Mouse (Mus musculus) spleen, postnatal 36 days (tissue): ENCODE results near the gene Akap7.
A peak's percentile ranks its signal among the peaks of the same experiment; 100 is the strongest.

Experiments
- DNase-seq, 2 experiments: peaks; one replicate each; pipeline ENCODE4 v3.0.0; 2022; ENCODE audit warnings: low spot score in 2 of 2, mixed read lengths in 1 of 2

Gene Akap7

DNA sequence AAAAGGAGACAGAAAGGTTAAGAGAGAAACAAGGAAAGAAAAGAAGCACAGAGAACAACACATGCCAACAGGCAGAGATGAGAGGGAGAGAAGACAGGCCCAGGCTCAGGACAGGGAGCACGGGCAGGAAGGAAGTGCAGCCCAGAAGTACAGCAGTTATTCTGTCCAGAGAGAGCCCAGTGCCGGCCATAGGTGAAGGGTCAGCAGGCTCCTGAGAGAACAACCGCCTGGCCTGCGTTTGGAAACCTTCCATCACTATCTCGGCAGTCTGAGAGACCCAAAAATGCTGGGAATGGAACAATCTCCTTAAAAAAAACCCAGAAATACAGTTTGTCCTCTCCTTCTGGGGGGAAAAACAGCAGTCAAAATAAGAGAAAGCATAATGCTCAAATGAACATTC lies 50.2 kb downstream of the Akap7 start:
- no peak for DNase-seq

GRCm38 (mm10) chr10:25253474-25253873 lies 54.2 kb downstream of the Akap7 start:
- DNase-seq, result peak in 1 of 2 experiments; percentile 15

DNA sequence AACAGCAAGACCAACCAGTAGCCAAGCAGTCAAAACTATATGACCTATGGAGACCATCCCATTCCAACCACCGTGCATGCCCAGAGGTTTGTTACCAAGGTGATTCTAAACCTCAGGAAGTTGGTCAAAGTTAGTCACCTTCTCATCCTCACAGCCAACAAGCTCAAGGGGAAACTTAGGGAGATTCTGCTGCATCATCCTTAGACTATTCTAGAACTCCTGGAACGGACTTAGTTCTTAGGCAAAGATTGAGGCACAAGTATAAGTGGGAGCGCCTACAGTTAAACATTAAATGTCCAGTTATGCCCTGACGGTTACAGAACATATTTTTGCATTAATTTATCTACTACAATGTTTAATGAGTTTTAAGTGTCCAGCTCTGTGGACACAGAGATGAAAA lies 54.7 kb downstream of the Akap7 start:
- no peak for DNase-seq

DNA sequence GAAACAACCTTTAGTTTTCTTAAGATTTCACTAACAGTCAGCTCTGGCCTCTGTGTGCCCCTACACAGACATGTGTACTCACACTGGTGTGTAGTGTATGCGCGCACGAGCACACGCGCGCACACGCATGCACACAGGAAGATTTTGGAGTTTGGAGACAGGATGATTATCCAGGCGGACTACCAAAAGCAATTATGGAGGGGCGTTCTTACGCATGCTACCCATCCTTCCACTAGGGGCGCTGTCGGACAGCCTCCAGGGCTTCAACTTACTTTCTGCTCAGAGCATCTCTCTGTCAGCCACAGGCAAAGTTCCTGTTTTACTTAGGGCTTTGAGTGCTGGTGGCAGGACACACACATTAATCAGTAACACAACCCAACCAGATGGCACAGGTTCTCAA lies 57.6 kb downstream of the Akap7 start:
- DNase-seq, result peak; percentile 17 to 36

GRCm38 (mm10) chr10:25246173-25246572 lies 61.5 kb downstream of the Akap7 start:
- DNase-seq, result no peak

DNA sequence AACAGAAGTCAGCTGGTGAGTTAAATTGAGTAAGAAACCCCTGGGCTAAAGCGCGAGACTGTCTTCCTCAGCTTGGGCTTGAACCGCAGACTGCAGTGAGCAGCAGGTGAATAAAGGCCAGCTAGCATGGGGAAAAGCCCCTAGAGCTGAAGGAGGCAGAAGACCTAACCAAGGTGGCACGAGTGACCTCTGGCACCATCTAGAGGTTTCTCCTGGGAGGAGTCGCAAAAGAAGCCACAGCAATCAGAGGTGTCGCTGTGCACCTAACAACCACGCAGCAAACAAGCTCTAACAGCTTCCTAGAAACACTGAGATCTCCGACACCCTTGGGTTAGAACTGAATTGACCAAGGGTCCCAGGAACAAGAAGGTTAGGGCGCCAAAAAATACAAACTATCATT lies 68.5 kb downstream of the Akap7 start:
- peak in 1 of 2 experiments; percentile 5 for DNase-seq

GRCm38 (mm10) chr10:25234080-25234479 lies 73.6 kb downstream of the Akap7 start:
- DNase-seq, result no peak

DNA sequence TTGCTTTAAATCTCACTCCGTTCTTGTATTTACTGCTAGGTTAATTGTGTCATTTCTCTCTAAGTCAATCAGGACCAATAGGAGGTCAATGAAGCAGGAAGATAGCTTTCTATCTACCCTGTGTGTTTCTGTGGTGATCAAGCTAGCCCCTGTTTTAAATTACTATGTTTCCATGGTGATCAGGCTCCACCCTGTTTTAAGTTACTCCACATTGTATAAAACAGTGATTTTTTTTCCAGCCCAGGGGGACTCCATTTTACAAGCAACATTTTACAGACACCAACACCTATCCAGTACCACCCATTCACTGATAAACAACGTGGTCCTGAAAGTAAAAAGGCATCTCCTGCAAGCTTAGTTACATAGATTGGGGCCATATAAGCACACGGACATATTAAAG lies 75.0 kb downstream of the Akap7 start:
- no peak for DNase-seq

DNA sequence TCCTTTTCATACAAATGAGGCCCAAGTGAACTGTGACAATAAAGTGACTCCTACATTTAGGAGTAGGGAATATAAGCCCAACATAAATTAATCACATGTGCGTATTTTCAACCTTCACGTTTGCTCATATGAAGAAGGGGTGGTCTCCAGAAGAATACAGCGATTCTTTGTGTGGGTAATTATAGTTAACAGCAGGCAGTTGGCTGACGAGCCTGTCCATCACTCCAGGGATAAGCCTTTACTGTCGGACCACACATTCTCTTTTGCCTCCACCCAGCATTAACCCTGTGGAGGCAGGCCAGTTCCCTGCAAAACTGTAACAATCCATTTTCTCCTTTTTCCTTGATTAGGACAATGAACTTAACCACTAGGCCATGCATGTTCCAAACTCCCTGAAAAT lies 76.3 kb downstream of the Akap7 start:
- no peak for DNase-seq

- no peak for DNase-seq
Measured at GRCm38 (mm10) chr10:25224371-25224770, 83.3 kb downstream of the Akap7 start.

GRCm38 (mm10) chr10:25220754-25221153 lies 86.9 kb downstream of the Akap7 start:
- DNase-seq, result no peak

- no peak for DNase-seq
Measured at GRCm38 (mm10) chr10:25219901-25220495, 87.7 kb downstream of the Akap7 start.

GRCm38 (mm10) chr10:25219220-25219628 lies 88.4 kb downstream of the Akap7 start:
- DNase-seq, result peak in 1 of 2 experiments; percentile 16

DNA sequence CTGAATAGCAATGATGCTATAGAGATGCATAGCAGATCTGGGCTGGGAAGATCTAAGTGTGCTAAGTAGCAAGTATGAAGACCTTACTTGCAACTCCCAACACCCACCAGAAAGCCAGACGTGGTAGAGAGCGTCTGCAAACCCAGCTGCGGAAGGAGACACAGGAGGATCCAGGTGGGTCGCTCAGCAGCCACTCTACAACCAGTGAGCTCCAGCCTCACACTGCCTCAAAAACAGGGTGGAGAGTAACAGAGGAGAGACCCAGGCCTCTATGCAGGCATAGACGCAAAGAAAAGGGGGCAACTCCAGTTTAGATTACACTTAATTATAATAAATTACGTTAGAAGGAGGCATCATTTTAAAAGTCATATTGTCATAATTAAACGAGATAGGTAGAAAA lies 88.9 kb downstream of the Akap7 start:
- no peak for DNase-seq

DNA sequence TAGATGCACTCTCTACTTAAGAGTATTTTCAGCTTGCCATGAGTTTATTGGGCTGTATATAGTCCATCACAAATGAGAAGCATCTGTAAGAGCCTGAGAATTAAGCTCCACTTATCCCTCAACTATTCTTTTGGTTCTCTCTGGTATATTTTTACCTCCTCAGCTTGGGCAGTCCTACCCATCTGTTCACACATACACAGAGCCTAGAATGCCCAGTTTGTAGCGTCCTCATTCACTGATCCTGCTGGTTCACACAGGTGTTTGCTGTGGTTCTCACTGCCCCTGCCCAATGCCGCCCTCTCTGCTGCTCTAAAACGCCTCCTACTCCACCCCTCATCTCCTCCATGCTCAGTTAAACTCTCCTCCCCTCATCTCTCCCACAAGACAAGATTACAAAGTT lies 91.7 kb downstream of the Akap7 start:
- no peak for DNase-seq

DNA sequence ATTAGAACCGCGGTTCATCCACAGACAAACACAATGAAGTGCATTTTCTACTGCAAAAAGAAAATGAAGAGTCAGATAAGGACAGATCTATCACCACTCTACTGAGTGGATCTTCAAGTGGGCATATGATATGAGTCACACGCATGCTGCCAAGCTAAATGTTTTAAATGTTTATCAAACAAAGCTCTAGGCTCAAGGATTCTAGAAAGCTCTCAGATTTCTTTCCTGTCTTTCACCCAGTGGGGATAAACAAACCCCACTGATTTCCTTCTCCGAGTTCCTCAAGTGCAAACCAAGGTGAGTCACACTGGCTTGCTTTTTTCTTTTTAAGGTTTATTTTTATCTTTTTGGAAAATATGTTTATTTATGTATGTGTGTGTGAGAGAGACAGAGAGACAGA lies 94.0 kb downstream of the Akap7 start:
- no peak for DNase-seq

DNA sequence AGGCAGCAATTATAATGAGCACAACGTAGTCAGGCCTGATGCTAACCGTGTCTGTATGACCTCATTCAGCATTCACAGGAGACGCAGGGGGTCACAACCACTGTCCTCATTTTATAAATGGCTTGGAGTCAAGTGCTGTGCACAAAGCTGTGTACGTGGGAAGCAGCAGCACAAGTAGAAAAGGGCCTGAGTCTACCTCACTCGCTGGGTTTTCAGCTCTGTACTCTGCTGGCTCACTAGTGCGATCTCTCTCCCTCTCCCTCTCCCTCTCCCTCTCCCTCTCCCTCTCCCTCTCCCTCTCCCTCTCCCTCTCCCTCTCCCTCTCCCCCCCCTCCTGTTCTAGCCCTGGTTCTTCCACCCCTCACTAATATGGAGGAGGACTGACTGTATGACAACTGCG lies 99.1 kb downstream of the Akap7 start:
- no peak for DNase-seq

DNA sequence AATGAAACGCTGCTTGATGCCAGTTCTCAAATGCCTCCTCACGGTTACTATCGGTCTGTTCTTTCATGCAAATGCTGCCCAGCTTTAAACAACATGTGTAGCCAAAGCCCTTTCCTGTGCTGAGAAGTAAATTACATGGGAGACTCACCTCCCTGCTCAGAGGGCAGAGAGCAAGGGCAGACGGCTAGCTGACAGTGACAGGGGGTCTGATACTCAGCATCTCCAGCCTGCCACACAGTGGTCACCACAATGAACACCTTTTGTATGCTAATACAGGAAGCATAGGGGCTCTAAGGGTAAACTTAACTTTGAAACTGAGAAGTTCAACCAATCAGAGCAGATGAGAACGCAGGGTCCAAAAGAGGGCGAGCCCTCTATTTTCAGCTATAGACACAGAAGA lies 99.8 kb downstream of the Akap7 start:
- DNase-seq, result no peak

DNA sequence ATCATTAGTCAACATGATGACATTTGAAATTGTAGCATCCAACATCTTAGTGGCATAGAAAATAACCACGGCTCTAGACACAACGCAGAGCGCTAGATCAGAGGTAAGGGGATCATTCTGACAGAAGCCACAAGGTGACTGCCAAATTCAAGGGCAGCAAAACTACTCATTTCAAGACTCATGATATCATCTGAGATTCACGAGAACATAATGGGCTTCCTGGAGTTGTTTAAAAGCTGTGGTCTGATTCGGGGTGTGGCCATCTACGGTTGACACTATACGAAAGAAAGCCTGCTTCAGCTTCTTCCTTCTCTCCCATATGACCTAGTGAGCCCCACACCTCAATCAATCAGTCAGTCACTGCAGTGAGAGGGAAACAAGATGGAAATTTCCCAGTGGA lies 107.0 kb downstream of the Akap7 start:
- DNase-seq, result no peak

DNA sequence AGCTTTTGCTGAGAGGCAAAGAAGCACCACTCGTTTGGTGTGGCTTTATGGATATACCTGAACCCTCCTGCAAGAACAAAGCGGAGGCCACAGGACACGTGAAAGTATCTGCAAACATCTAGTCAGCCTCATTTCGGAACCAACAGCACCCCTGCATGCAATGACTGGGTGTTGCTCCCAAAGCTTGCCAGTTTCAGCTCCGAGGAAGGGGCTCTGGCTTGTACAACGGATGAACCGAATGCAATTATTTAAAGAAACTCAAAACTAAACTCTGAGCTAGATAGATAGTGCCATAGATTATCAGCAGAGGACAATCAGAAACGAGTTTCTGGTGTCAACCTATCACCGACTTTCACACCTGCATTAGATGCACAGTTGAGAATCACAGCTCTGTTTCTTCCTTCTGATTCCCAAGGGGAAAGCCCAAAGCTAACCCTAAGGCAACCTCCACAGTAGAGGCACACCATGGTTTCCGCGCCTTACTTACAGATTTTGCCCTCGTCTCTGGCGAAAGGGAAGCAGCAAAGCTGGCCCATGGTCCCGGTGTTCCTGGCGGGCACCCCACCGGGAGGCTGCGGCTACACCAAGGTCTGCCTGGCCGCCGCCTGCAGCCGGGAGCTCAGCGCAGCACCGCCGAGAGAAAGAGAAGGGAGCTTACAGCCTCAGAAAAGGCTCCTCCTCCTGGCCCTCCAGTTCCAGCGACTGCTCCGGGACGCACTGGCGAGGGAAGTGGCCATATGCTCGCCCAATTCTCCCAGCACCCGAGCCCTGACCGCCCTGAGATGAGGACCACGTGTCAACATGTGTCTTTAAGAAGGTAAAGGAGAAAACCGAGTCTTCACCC lies 107.9 kb downstream of the Akap7 start:
- peak in 1 of 2 experiments; percentile 10 for DNase-seq

GRCm38 (mm10) chr10:25198575-25198974 lies 109.1 kb downstream of the Akap7 start:
- peak; percentile 4 to 6 for DNase-seq

- DNase-seq, result no peak
Measured at GRCm38 (mm10) chr10:25198048-25198447, 109.6 kb downstream of the Akap7 start.
